Mouse (Mus musculus): ENCODE data around the gene Pik3c2g.

DNA sequence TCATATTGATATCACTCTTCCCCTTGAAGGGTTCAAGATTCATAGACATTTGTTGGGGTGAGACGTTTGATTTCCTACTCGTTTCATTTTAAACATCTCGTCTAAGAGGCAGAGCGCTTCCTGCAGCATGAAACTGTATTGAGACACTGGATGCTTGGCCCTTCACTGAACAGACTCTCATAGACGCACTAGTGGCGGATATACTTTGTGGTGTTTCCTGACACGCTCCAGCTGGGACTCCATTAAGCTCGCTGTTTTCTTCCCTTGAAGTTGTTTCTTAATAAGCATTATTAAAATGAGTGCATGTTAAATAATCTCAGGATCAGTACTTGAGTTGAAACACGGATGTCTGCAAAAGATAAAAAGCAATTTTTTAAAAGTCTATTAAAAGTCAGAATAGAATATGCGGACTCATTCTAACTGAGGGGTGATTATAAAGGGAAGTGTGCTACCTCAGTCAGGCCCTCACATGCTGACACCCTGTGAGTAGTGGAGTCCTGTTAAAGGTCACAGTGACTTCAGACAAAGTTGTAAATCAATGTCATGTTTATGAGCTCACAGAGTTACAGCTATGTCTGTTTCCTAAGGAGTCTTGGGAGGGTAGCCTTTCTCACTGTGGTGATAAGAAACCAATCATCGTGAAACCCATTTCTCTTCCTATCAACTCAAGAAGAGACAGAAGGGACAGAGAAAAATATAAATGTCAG is 190.7 kb downstream of the Pik3c2g start:
- TF ChIP-seq ZKSCAN1 (IDR thresholded peaks at IDR 0.05; ENCODE audit: low read depth, low read length) (no peak), CTCF (IDR thresholded peaks at IDR 0.05 in 2 of 3, conservative IDR thresholded peaks at IDR 0.05 in 1 of 3; ENCODE audit: control insufficient read depth in 1 of 3, insufficient read depth in 1 of 3, low read depth in 2 of 3, low read length in 3 of 3, poor library complexity in 1 of 3, severe bottlenecking in 1 of 3) (no peak), MYC (IDR thresholded peaks at IDR 0.05; ENCODE audit: low read depth, low read length) (no peak), TAL1 (IDR thresholded peaks at IDR 0.05; ENCODE audit: low read length) (no peak), BHLHE40 (IDR thresholded peaks at IDR 0.05; ENCODE audit: borderline replicate concordance, low read depth, low read length) (no peak), GATA1 (IDR thresholded peaks at IDR 0.05; ENCODE audit: low read depth, low read length) (no peak), ETS1 (IDR thresholded peaks at IDR 0.05; ENCODE audit: low read depth, low read length) (no peak), MAFK (IDR thresholded peaks at IDR 0.05; ENCODE audit: borderline replicate concordance, low read depth, low read length) (no peak)

Measured in MEL (cell line).